In the genomic region with DNA sequence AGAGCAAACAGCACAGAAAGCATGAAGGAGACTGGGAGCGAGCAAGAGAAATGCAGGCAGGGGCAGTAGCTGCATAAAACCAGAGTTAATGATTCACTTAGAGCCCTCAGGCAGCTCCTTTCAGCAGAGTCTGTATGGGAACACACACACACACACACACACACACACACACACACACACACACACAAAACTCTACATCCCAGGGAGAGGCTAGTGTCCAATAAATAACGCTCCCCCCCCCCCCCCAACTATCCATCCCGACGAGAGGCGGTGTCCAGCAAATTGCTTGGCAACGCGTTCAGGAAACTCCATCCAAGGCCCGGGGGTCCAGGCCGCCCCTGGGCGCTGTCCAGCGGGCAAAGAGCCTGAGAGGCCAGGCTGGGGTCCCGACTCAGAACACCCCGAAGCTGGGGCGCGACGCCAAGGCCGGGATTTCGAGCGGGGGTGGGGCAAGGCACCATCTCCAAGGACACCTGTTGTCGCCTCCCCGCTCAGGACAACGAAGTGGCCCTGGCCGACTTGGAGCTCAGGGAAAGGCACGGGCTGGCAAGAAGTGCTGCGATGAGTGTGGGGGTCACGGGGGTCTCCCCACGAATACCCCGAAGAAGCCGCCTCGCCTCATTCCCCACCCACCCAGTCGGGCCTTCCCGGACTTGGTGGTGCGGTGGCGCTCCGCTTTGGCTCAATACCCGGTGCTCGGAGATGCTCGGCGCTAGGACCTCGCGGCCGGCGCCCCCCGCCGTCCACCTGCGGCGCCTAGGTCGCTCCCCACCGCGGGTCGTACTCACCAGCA, we compare ENCODE assay signal across 8 mouse cellular contexts. TPM values are rescaled to one million over a fixed set of nuclear protein-coding genes. Genes with fewer than 3 reads are reported as not detected.
DNase-seq lines count a peak whose midpoint lies in the region; ATAC-seq and TF ChIP-seq lines count a peak whose summit lies in the region.

No protein-coding gene starts in this region.

- H3K4me1 ChIP-seq in limb, embryonic 13.5 days = peaks cover 2% of the 10 kb centered on the region; the same call in 1 of the 2 replicates
- H3K4me1 ChIP-seq in midbrain, embryonic 14.5 days (ENCODE audit: control insufficient read depth, insufficient read depth, low read length) = no peaks in the 10 kb centered on the region; the same call in 1 of the 2 replicates
- peaks cover 8% of the 10 kb centered on the region for H3K4me1 ChIP-seq in testis, adult 2 months (ENCODE audit: control insufficient read depth, insufficient read depth, low read length)

- H3K36me3 ChIP-seq in limb, embryonic 13.5 days = no peaks in the 10 kb centered on the region
- no peaks in the 10 kb centered on the region for H3K36me3 ChIP-seq in midbrain, embryonic 14.5 days (ENCODE audit: control insufficient read depth, insufficient read depth, low read length)
- no peaks in the 10 kb centered on the region for H3K36me3 ChIP-seq in testis, adult 2 months (ENCODE audit: control insufficient read depth, insufficient read depth, low read length)

- H3K4me2 ChIP-seq in limb, embryonic 13.5 days (replicated peaks) = peak overlapping the region; percentile 97
- peak overlapping the region; percentile 95 for H3K4me2 ChIP-seq in midbrain, embryonic 14.5 days (ENCODE audit: low read length)

- TF ChIP-seq POLR2A in testis, adult 2 months (IDR thresholded peaks at IDR 0.05; ENCODE audit: control insufficient read depth, low read depth, low read length) = no peak

- 1% methylated on average over 50 of the region's 51 CpGs for WGBS in limb, embryonic 13.5 days
- WGBS in midbrain, embryonic 14.5 days = under 1% methylated on average over 51 of the region's 51 CpGs

- ATAC-seq in inflammation-experienced regulatory T-cells, adult 6 months = peak; percentile 18
- ATAC-seq in limb, embryonic 13.5 days (ENCODE audit: low FRiP score, low read depth) = peak; percentile 76
- peak; percentile 89 for ATAC-seq in midbrain, embryonic 14.5 days (ENCODE audit: low FRiP score, low TSS enrichment)

- intact Hi-C loops in gastrocnemius, postnatal 14 days (cut with DNase I; ENCODE audit: low total_unique reads) = no loop called here

- no peaks in the 10 kb centered on the region for H3K9me3 ChIP-seq in limb, embryonic 13.5 days
- H3K9me3 ChIP-seq in midbrain, embryonic 14.5 days (ENCODE audit: control insufficient read depth, low read length) = no peaks in the 10 kb centered on the region

- H3K27me3 ChIP-seq in limb, embryonic 13.5 days = peaks cover 27% of the 10 kb centered on the region
- 0 out of 2 replicates have a peak, but pooled peaks cover 2% of the 10 kb centered on the region for H3K27me3 ChIP-seq in midbrain, embryonic 14.5 days (ENCODE audit: control insufficient read depth, insufficient read depth, low read length)
- no peaks in the 10 kb centered on the region for H3K27me3 ChIP-seq in testis, adult 2 months (ENCODE audit: control insufficient read depth, insufficient read depth, low read length)

- no peak overlapping the region for H3K27ac ChIP-seq in limb, embryonic 13.5 days
- 0 out of 2 replicates have a peak overlapping the region, but pooled peaks have one; percentile 26 for H3K27ac ChIP-seq in midbrain, embryonic 14.5 days (replicated peaks; ENCODE audit: low read depth, low read length)
- no peak overlapping the region for H3K27ac ChIP-seq in testis, adult 2 months (ENCODE audit: control insufficient read depth, insufficient read depth, low read depth, low read length)

- TF ChIP-seq CTCF in testis, adult 2 months (IDR thresholded peaks at IDR 0.05; ENCODE audit: control insufficient read depth, insufficient read depth, insufficient replicate concordance, low read depth, low read length) = no peak

- DNase-seq in lung, adult 18-20 months = peak; percentile 40 to 46
- no peak for DNase-seq in lung, postnatal 25 days (ENCODE audit: low spot score)
- DNase-seq in cerebellum, postnatal 4 days (ENCODE audit: low spot score in 2 of 2) = peak; percentile 42 to 74
- DNase-seq in gastrocnemius, postnatal 14 days = peak; percentile 66
- DNase-seq in midbrain, embryonic 14.5 days = peak; percentile 63

- H3K4me3 ChIP-seq in limb, embryonic 13.5 days = peak overlapping the region; percentile 71
- H3K4me3 ChIP-seq in midbrain, embryonic 14.5 days (replicated peaks; ENCODE audit: low read depth, low read length) = peak overlapping the region; percentile 72
- H3K4me3 ChIP-seq in testis, adult 2 months (ENCODE audit: control insufficient read depth, low read depth, low read length) = peak overlapping the region; percentile 93

- peak overlapping the region; percentile 69 for H3K9ac ChIP-seq in limb, embryonic 13.5 days
- peak overlapping the region; percentile 62 for H3K9ac ChIP-seq in midbrain, embryonic 14.5 days (replicated peaks; ENCODE audit: low read length)

RNA-seq across cellular contexts. Expression of a gene that starts 9.8 kb away (rescaled TPM):
- total RNA-seq in gastrocnemius, postnatal 14 days (2021) = 10 to 100 TPM; 29.0 to 32.3 TPM
- 1 to 10 TPM in 1 of 3 experiments, under 1 TPM in 2; 0.69 to 2.0 (median 0.82) TPM for polyA plus RNA-seq in inflammation-experienced regulatory T-cells, adult 6 months (2017; shearing (Covaris generic))
- polyA plus RNA-seq in limb, embryonic 13.5 days (2015; fragmentation: Nextera tagmentation; extraction: Ambion mirVana) = 6.2 and 7.4 TPM in 2 replicates
- polyA plus RNA-seq in midbrain, embryonic 14.5 days (2014; fragmentation: Nextera tagmentation; extraction: Ambion mirVana) = 4.7 and 5.0 TPM in 2 replicates
- polyA plus RNA-seq in testis, adult 2 months (2012; rRNA removed) = 19.7 and 24.3 TPM in 2 replicates

Comparison
In these comparisons a context has a peak if more than half of its experiments do, and no peak if none do; other contexts are left out.
1. ATAC-seq: peak in every context shown above with its lines; median percentile 89 in midbrain, embryonic 14.5 days; 76 in limb, embryonic 13.5 days; 18 in inflammation-experienced regulatory T-cells, adult 6 months.